Mouse (Mus musculus): Measurements from ENCODE around the gene Scfd2. TPM values are rescaled to one million over a fixed set of nuclear protein-coding genes. Genes with fewer than 3 reads are reported as not detected.

The Scfd2 gene
- total RNA-seq, 2 experiments from 2014 or later = 3.8 to 7.1 TPM

DNA sequence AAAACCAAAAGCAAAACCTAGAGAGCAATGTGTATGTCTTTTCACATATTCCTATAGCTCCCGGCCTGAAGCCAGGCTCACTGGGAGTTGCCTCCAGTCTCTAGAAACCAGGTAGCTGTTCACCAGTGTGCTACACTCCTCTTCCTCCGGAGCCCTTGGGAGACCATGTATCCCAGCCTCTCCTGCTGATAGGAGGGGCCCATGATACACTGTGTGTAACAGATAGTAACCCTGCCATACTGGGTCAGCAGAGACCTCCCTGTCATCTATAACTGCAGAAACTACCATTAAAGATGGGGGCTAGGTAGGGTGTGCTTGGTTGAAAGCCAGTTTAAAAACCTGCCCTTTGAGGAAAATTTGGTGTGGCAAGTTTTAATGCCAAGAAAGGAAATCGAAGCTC is 214.4 kb downstream of the Scfd2 start:
- ATAC-seq (replicated peaks; ENCODE audit: low FRiP score, poor library complexity, severe bottlenecking) = no peak

GRCm38 (mm10) chr5:74316333-74316945 is 215.1 kb downstream of the Scfd2 start:
- ATAC-seq (replicated peaks; ENCODE audit: low FRiP score, poor library complexity, severe bottlenecking) = no peak

- ATAC-seq (replicated peaks; ENCODE audit: low FRiP score, poor library complexity, severe bottlenecking) = no peak
Observed at GRCm38 (mm10) chr5:74315471-74316245, 215.9 kb downstream of the Scfd2 start.

DNA sequence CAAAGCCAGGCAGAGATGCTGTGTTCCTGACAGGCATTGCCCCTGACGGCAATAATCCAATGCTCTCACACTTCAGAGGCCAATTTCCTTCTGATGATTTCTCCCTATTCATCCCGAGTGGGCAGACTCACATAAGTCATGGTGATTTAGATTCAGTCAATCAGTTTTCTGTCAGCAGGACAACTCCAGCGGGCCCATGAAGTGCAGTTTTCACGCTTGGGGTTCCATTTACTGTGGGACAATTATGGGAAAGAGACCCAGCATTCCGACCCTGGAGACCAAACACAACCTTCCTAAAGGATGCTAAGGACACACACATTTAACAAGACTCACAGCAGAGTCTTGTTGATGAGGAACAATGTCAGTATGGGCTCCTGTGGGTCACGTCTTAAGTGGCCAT is 217.1 kb downstream of the Scfd2 start:
- no peak for ATAC-seq (replicated peaks; ENCODE audit: low FRiP score, poor library complexity, severe bottlenecking)

- ATAC-seq (replicated peaks; ENCODE audit: low FRiP score, poor library complexity, severe bottlenecking) = no peak
Observed at GRCm38 (mm10) chr5:74313542-74313941, 218.0 kb downstream of the Scfd2 start.

DNA sequence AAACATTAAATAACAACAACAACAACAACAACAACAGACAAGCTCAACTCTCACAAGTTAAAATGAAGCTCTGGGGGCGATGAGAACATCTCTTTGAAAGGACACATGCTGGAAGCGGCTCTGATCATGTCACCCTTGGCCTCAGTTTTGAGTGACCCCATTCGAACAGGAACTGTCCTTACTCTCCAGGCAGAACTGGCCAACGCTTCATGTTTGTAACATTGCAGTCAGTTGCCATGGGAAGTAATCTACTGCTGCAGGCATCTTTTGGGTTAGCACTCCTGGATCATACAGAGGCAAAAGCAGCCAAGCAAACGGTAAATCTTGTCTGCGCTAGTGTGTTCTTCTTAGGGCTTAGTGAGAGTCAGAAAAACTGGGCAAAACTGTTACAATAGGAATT is 219.7 kb downstream of the Scfd2 start:
- ATAC-seq (replicated peaks; ENCODE audit: low FRiP score, poor library complexity, severe bottlenecking) = no peak

DNA sequence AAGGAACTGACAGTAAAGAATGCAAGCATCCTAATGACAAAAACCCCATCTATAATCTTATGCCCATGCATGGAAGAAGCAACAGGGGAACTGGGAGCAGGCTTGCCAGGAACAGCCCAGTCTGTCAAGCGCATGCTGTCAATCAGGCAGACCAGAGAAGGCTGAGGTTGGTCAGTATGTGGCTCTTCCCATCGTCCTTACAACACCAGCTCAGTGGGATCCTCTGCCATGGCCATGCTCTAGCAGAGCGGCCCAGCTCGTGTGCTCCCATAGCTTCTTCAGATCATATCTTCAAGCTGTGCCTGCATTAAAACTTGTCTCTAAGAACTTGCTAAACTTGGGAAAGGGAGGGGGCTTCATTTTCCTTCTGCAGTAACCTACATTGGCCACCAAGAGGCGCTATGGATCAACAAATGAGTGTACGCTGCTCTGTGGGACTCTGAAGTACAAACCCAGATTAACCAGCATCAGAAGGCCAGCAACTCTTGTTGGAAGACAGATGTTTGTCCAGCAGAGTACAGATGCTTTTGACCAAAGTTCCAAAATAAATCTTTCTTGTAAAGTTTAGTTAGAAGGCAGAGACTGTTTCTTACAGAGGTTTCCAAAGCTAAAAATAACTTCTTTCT is 220.2 kb downstream of the Scfd2 start:
- no peak for ATAC-seq (replicated peaks; ENCODE audit: low FRiP score, poor library complexity, severe bottlenecking)

- ATAC-seq (replicated peaks; ENCODE audit: low FRiP score, poor library complexity, severe bottlenecking) = no peak
Observed at GRCm38 (mm10) chr5:74310101-74310500, 221.5 kb downstream of the Scfd2 start.

DNA sequence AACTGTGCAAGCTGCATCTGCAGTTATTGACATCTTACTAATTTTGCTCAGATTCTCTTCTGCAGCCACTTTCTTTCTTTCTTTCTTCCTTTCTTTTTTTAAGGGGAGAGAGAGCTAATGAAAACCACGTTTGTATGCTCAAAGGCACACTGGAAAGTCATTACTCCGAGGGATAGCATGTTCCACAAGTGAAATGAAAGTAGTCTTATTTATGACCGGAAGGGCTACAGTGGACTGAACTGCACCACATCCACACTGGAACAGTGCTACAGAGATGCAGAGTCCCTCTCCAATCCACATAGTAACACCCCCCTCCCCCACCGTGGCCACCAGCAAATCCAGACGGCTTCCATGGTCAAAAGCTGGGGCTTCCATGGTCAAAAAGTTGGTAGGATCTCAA is 224.3 kb downstream of the Scfd2 start:
- no peak for ATAC-seq (replicated peaks; ENCODE audit: low FRiP score, poor library complexity, severe bottlenecking)

- no peak for ATAC-seq (replicated peaks; ENCODE audit: low FRiP score, poor library complexity, severe bottlenecking)
Observed at GRCm38 (mm10) chr5:74305533-74306189, 225.9 kb downstream of the Scfd2 start.

DNA sequence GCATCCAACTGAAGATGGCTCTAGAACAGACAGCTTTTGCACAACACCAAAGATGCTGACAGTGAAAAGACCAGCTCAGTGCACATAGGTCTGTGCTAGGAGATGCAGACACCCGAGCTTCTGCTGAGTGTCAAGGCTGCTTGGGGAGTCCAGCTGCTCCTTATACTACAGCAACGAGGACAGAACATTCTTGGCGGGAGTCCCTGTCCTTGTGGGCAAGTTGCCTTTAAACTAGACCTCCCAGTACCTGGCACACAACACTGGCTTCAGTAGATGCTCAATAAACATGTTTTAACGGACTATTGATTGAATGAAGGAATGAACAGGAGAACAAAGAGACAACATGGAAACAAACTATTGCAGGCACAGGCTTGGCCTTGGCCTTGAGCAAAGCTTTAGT is 226.8 kb downstream of the Scfd2 start:
- no peak for ATAC-seq (replicated peaks; ENCODE audit: low FRiP score, poor library complexity, severe bottlenecking)

DNA sequence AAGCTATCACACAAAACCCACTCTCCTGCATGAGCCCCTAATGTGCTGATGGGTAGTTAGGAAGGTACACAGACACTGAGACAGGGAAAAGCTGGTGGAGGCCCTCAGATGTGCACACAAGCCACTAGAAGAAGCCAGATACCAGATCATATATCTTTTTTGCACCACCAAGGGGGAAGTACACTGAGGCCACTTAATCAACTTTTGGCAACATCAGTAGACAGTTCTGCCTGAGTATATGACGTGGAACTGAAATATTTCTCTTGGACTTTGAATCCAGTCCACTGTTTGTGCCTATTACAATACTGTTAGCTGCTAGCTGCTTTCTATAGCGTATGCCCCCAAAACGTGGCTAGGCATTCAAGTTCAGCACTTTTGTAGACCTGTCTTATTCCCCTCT is 229.2 kb downstream of the Scfd2 start:
- ATAC-seq (replicated peaks; ENCODE audit: low FRiP score, poor library complexity, severe bottlenecking) = no peak

- no peak for ATAC-seq (replicated peaks; ENCODE audit: low FRiP score, poor library complexity, severe bottlenecking)
Observed at GRCm38 (mm10) chr5:74301443-74301842, 230.1 kb downstream of the Scfd2 start.

DNA sequence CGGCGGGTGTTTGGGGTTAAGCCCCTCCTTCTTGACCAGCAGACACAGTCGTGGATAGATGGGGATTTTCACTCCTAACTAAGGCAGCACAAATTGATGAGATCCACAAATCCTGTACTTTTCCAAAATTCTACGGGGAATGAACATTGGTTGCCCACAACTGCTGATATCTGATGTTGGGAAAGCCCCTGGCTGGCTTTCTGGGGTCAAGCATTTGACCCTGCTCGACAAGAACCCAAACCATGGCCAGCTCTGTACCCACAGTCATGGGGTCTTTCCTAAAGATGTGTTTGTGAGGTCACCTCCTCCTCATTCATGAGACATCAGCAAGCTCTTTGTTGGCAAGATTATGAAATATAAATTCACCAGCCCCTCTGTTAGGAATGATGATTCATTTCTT is 230.6 kb downstream of the Scfd2 start:
- ATAC-seq (replicated peaks; ENCODE audit: low FRiP score, poor library complexity, severe bottlenecking) = no peak

GRCm38 (mm10) chr5:74300140-74300539 is 231.4 kb downstream of the Scfd2 start:
- ATAC-seq (replicated peaks; ENCODE audit: low FRiP score, poor library complexity, severe bottlenecking) = no peak

DNA sequence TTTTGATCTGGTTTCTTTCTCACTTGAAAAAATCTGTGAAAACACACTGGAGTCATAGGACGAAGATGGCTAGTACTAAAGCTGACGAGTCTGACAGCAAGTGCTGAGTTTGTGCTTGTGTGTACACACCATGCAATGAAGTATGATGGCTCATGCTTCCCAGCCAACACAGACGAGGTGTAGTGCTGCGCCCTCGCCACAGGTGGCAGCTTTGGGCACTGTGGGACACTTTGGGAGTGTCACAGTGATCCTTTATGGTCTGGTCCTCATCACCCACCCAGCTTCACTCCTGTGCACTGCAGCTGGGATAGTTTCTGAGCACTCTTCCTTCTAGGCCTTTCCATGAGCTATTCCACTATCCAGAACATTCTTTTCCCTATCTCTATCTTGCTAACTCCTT is 234.4 kb downstream of the Scfd2 start:
- no peak for ATAC-seq (replicated peaks; ENCODE audit: low FRiP score, poor library complexity, severe bottlenecking)

DNA sequence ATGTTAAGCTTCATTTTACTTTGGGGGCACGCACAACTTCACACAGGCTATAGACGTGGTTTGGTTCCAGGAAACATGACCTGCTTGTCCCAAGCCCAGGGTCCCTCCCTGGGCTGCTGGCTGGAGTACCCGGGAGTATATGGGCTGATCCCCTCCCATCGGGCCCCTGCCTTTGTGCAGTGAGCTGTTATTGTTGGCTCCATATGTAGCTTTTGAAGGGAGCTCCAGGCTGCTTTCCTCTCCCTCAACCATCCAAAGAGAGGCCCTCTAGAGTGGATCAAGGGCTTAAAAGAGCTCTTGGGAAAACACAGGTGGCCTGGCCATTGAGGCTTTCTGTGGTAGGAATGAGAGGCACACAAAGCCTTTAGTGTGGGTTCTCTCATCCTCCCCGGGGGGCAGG is 235.5 kb downstream of the Scfd2 start:
- ATAC-seq (replicated peaks; ENCODE audit: low FRiP score, poor library complexity, severe bottlenecking) = no peak

DNA sequence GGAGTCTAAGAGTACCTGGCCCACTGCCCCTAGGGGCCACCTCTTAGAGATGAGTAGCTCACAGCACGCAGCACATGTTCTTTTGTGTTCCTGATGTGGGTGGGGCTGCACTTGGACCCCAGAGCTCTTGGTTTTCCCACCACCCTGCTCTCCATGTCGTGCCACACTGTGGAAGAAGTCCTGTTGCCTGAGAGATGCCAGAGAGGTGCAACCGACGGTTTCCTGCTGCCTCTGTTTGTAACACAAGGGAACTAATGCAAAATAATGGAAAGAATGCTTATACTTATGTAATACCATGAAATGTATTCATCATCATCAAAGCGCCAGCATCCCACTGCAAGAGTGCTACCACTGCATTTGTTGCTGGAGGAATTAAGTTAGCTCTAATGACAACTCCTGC is 238.0 kb downstream of the Scfd2 start:
- no peak for ATAC-seq (replicated peaks; ENCODE audit: low FRiP score, poor library complexity, severe bottlenecking)

- no peak for ATAC-seq (replicated peaks; ENCODE audit: low FRiP score, poor library complexity, severe bottlenecking)
Observed at GRCm38 (mm10) chr5:74292050-74292449, 239.5 kb downstream of the Scfd2 start.

DNA sequence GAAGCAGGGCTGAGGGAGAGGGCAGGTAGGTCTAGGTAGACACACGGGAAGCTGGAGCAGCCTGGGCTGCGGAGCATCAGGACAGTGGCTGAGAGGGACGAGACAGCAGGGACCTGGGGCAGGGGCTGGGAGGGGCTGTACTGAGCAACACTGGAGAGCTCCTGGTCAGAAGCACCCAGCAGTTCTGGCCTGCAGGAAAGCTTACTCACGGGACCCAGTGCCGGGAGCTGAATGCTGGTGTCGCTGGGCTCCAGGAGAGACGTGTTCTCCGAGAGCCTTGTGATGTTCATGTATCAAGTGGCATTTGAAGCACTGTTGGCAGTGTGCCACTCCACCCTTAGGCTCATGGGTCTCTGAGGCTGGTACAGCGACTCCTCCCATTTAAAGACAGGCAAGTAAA is 240.0 kb downstream of the Scfd2 start:
- ATAC-seq (replicated peaks; ENCODE audit: low FRiP score, poor library complexity, severe bottlenecking) = no peak

- ATAC-seq (replicated peaks; ENCODE audit: low FRiP score, poor library complexity, severe bottlenecking) = no peak
Observed at GRCm38 (mm10) chr5:74289957-74290356, 241.6 kb downstream of the Scfd2 start.

All from erythroid progenitor cell, adult 5-6 weeks (primary cell).